Mouse (Mus musculus): ENCODE measurements at regions not wholly inside any gene's neighbourhood (a gene's known extent, or its start where the extent isn't known, plus 50 kb on each side); places are given as distances from the start of the nearest gene placed in this dataset.

DNA sequence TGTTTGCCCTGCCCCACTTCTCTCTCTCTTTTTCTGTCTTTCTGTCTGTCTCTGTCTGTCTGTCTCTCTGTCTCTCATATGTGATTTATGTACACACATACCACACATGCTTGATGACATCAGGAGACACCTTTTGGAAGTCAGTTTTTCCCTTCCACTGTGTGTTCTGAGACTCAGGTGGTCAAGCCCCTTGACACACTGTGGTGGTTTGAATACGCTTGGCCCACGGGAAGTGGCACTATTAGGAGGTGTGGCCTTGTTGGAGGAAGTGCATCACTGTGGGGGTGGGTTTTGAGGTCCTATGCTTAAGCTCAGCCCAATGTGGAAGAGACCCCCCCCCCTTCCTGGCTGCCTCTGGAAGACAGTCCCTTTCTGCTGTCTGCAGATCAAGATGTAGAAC lies 66.1 kb upstream of the Prickle1 start:
- Histone ChIP-seq H3K36me3 (ENCODE audit: control insufficient read depth, insufficient read depth, low read length) (no peaks in the 10 kb centered on the region), H3K9ac (replicated peaks; ENCODE audit: low read length) (no peak overlapping the region), H3K27ac (replicated peaks; ENCODE audit: low read depth, low read length) (no peak overlapping the region), H3K4me3 (replicated peaks; ENCODE audit: low read depth, low read length) (no peak overlapping the region), H3K4me2 (ENCODE audit: low read length) (no peak overlapping the region), H3K4me1 (ENCODE audit: control insufficient read depth, insufficient read depth, low read length) (no peaks in the 10 kb centered on the region), H3K9me3 (ENCODE audit: control insufficient read depth, low read length) (no peaks in the 10 kb centered on the region), H3K27me3 (ENCODE audit: control insufficient read depth, insufficient read depth, low read length) (no peaks in the 10 kb centered on the region)
- WGBS: 94% methylated on average over 2 of the region's 2 CpGs
- no peak for ATAC-seq (ENCODE audit: low FRiP score, low TSS enrichment)
- DNase-seq: no peak

DNA sequence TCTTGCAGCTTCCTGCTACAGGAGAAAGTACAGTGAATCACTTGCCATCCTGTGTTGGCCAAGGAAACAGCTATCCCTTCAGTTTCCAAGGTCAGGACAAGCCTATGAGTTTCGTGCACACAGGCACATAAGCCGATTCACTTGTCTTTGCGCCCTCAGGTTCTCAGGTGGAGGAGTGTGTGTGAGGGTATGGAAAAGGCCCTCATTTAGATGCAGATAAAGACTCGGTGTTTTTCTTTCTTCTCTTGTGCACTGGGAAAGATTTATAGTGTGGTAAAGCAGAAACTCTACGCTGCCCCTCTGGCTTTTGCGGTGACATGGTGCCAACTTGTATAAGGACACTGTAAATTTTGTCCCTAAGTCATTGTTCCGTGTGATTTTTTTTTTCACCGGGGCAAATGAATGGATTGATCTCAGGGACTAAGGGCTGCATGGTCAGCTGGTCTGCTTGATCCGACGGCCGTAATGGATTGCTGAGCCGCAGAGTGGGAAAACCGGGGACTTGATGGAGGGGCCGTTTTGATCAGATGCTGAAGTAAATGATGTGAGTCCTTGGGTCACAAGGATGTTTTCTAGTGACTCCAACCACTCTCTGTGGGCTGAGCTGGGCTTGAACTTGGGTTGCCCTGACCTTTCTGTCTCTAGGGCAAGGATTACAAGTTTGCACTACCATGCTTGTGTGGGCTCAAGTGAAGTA lies 65.4 kb upstream of the Prickle1 start:
- WGBS: 94% methylated on average over 14 of the region's 14 CpGs
- H3K27me3 ChIP-seq (ENCODE audit: control insufficient read depth, insufficient read depth, low read length): no peaks in the 10 kb centered on the region
- no peak for ATAC-seq (ENCODE audit: low FRiP score, low TSS enrichment)
- H3K4me3 ChIP-seq (replicated peaks; ENCODE audit: low read depth, low read length): no peak overlapping the region
- no peaks in the 10 kb centered on the region for H3K4me1 ChIP-seq (ENCODE audit: control insufficient read depth, insufficient read depth, low read length)
- no peaks in the 10 kb centered on the region for H3K36me3 ChIP-seq (ENCODE audit: control insufficient read depth, insufficient read depth, low read length)
- no peaks in the 10 kb centered on the region for H3K9me3 ChIP-seq (ENCODE audit: control insufficient read depth, low read length)
- H3K4me2 ChIP-seq (ENCODE audit: low read length): no peak overlapping the region
- no peak overlapping the region for H3K27ac ChIP-seq (replicated peaks; ENCODE audit: low read depth, low read length)
- DNase-seq: no peak
- H3K9ac ChIP-seq (replicated peaks; ENCODE audit: low read length): no peak overlapping the region

DNA sequence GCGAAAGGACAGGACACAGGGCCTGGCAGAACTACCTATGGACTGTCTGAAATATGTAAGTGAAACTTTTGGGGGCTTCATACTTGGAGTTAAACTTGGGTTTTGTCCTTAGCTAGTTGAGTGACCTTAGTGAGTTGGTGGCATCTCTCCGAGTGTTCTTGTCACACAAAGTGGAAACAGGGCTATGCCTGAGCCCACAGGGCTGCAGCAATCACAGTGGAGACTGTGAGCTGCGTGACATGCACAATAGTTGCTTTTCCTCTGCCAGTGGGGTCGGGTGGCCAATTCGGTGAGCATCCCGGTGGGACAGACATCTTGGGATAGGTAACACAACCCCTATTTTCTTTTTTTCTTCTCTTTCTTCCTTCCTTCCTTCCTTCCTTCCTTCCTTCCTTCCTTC lies 61.5 kb upstream of the Prickle1 start:
- 0 out of 2 replicates have a peak, but pooled peaks cover 2% of the 10 kb centered on the region for H3K9me3 ChIP-seq (ENCODE audit: control insufficient read depth, low read length)
- H3K27me3 ChIP-seq (ENCODE audit: control insufficient read depth, insufficient read depth, low read length): no peaks in the 10 kb centered on the region
- 92% methylated on average over 6 of the region's 6 CpGs for WGBS
- H3K4me1 ChIP-seq (ENCODE audit: control insufficient read depth, insufficient read depth, low read length): no peaks in the 10 kb centered on the region
- H3K27ac ChIP-seq (replicated peaks; ENCODE audit: low read depth, low read length): no peak overlapping the region
- ATAC-seq (ENCODE audit: low FRiP score, low TSS enrichment) (no peak), DNase-seq (no peak)
- H3K4me3 ChIP-seq (replicated peaks; ENCODE audit: low read depth, low read length): no peak overlapping the region
- no peak overlapping the region for H3K9ac ChIP-seq (replicated peaks; ENCODE audit: low read length)
- H3K36me3 ChIP-seq (ENCODE audit: control insufficient read depth, insufficient read depth, low read length): no peaks in the 10 kb centered on the region
- no peak overlapping the region for H3K4me2 ChIP-seq (ENCODE audit: low read length)

DNA sequence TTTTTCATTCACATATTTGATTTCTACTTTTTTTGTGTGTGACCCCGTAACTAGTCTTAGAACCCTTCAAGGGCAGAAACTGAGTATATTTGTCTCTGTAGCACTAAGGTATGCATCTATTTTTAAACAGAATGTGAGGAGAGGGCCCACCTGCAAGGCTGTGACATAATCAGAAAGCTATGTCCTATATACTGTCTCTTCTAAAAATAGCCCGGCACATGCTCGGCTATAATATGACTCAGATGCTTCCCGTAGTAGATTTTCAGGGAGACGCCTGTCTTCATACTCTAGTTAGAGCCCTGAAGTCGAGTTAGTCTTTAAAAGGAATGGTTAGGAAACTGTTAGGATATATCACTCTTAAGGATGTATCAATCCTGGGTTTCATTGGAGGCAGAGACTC lies 61.0 kb upstream of the Prickle1 start:
- no peak overlapping the region for H3K4me2 ChIP-seq (ENCODE audit: low read length)
- no peak for ATAC-seq (ENCODE audit: low FRiP score, low TSS enrichment)
- H3K4me3 ChIP-seq (replicated peaks; ENCODE audit: low read depth, low read length): no peak overlapping the region

DNA sequence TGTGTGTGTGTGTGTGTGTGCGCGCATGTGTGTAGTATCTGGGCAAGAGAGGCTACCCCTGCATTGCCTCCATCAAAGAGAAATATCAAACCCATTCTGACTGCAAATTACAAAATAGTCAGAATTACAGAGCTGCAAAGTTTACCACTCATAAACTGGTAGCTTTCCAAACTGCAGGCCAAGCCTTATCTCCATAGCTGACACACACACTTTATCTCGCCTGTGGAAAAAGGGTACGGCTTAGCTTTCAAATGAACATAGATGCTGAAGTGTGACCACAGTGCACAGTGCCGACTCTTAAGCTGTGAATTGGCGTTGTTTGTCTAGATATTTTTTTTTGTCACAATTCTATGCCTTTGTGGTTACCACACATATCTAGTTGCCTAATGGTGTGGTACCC lies 60.1 kb upstream of the Prickle1 start:
- no peaks in the 10 kb centered on the region for H3K36me3 ChIP-seq (ENCODE audit: control insufficient read depth, insufficient read depth, low read length)
- no peaks in the 10 kb centered on the region for H3K27me3 ChIP-seq (ENCODE audit: control insufficient read depth, insufficient read depth, low read length)
- ATAC-seq (ENCODE audit: low FRiP score, low TSS enrichment) (no peak), DNase-seq (no peak)
- no peak overlapping the region for H3K4me2 ChIP-seq (ENCODE audit: low read length)
- no peak overlapping the region for H3K27ac ChIP-seq (replicated peaks; ENCODE audit: low read depth, low read length)
- 96% methylated on average over 6 of the region's 6 CpGs for WGBS
- no peaks in the 10 kb centered on the region for H3K4me1 ChIP-seq (ENCODE audit: control insufficient read depth, insufficient read depth, low read length)
- H3K9me3 ChIP-seq (ENCODE audit: control insufficient read depth, low read length): 0 out of 2 replicates have a peak, but pooled peaks cover 2% of the 10 kb centered on the region
- no peak overlapping the region for H3K9ac ChIP-seq (replicated peaks; ENCODE audit: low read length)
- no peak overlapping the region for H3K4me3 ChIP-seq (replicated peaks; ENCODE audit: low read depth, low read length)

More for the DNA sequence above, 61.0 kb upstream of the Prickle1 start:
- no peak for DNase-seq
- Histone ChIP-seq H3K9me3 (ENCODE audit: control insufficient read depth, low read length) (0 out of 2 replicates have a peak, but pooled peaks cover 2% of the 10 kb centered on the region), H3K9ac (replicated peaks; ENCODE audit: low read length) (no peak overlapping the region), H3K27ac (replicated peaks; ENCODE audit: low read depth, low read length) (no peak overlapping the region), H3K36me3 (ENCODE audit: control insufficient read depth, insufficient read depth, low read length) (no peaks in the 10 kb centered on the region), H3K4me1 (ENCODE audit: control insufficient read depth, insufficient read depth, low read length) (no peaks in the 10 kb centered on the region), H3K27me3 (ENCODE audit: control insufficient read depth, insufficient read depth, low read length) (no peaks in the 10 kb centered on the region)
- 86% methylated on average over 6 of the region's 6 CpGs for WGBS

DNA sequence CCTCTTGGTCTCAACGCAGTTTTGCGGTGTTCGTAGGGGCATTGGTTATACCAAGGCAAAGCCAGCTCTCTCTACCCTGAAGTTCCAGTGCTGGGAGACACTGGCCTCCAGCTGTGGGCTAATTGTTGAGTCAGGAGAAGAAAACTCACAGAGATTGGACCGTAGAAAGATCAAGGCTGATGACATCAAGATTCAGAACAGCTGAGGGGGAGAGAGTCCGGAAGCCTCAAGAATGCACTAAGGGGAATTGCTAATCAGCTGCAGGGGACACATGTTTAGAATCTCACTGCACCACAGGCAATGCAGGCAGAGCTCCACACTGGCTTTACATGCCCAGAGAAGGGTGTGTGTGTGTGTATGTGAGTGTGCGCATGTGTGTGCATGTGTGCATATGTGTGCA lies 59.6 kb upstream of the Prickle1 start:
- Histone ChIP-seq H3K9me3 (ENCODE audit: control insufficient read depth, low read length) (0 out of 2 replicates have a peak, but pooled peaks cover 2% of the 10 kb centered on the region), H3K4me3 (replicated peaks; ENCODE audit: low read depth, low read length) (no peak overlapping the region), H3K27ac (replicated peaks; ENCODE audit: low read depth, low read length) (no peak overlapping the region), H3K27me3 (ENCODE audit: control insufficient read depth, insufficient read depth, low read length) (no peaks in the 10 kb centered on the region), H3K36me3 (ENCODE audit: control insufficient read depth, insufficient read depth, low read length) (no peaks in the 10 kb centered on the region), H3K4me1 (ENCODE audit: control insufficient read depth, insufficient read depth, low read length) (no peaks in the 10 kb centered on the region), H3K4me2 (ENCODE audit: low read length) (no peak overlapping the region), H3K9ac (replicated peaks; ENCODE audit: low read length) (no peak overlapping the region)
- ATAC-seq (ENCODE audit: low FRiP score, low TSS enrichment) (no peak), DNase-seq (no peak)
- WGBS: 91% methylated on average over 6 of the region's 6 CpGs

DNA sequence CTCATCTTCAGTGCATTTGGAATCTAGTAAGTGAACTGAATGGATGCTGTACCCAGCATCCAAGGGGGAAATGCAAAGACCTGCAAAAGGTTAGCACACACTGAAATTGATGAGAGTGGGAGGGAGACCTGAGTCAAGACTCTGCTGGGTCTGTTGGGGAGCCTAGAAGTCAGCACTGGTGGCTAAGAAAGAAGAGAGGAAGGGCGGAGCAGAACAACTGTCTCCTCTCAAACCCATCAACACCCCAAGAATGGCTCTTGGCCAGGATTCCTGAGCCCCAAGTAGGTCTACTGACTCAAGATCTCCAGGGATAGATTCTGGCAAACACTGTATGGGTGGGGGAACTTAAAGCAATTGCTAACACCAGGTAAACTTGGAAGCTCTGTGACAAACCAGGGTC lies 57.7 kb upstream of the Prickle1 start:
- WGBS: 95% methylated on average over 1 of the region's 1 CpGs
- no peak overlapping the region for H3K4me2 ChIP-seq (ENCODE audit: low read length)
- no peak for DNase-seq
- H3K4me1 ChIP-seq (ENCODE audit: control insufficient read depth, insufficient read depth, low read length): no peaks in the 10 kb centered on the region
- 0 out of 2 replicates have a peak, but pooled peaks cover 2% of the 10 kb centered on the region for H3K9me3 ChIP-seq (ENCODE audit: control insufficient read depth, low read length)
- no peaks in the 10 kb centered on the region for H3K36me3 ChIP-seq (ENCODE audit: control insufficient read depth, insufficient read depth, low read length)
- H3K4me3 ChIP-seq (replicated peaks; ENCODE audit: low read depth, low read length): no peak overlapping the region
- no peak overlapping the region for H3K27ac ChIP-seq (replicated peaks; ENCODE audit: low read depth, low read length)
- no peak overlapping the region for H3K9ac ChIP-seq (replicated peaks; ENCODE audit: low read length)
- no peak for ATAC-seq (ENCODE audit: low FRiP score, low TSS enrichment)
- H3K27me3 ChIP-seq (ENCODE audit: control insufficient read depth, insufficient read depth, low read length): no peaks in the 10 kb centered on the region

DNA sequence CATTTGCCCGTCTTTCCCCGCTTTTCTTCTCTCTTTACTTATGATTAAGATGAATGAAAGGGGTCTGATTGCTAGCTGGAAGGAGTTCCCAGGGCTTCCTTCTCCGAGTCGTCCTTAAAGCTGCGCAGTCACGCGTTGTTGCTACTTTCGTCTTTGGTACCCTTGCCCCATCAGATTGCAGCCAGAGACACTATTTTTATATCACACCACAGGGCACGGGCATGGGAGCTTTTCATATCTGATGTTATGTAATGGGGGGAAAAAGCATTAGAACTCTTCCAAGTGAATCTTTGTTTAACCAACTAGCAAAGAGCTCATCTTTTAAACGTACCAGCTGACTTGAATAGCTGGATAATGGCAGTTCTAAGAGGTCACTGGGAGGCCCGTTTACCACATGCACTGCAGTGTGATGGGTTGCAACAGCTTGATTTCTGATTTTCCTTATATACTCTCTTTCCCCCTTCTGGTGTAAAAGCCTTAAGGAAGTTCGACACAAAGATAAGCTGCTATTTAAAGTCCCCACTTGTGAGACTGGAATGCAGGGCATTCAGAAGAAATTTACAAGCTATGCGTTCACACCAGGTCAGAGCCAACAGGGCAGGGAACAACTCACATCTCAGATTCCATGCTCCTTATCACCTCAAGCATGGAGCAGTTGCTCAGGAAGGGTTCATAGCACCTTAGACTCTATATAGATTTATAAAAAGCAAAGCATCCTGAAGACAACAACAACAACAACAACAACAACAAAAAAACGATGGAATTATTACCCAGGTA lies 55.5 kb upstream of the Prickle1 start:
- no peak for ATAC-seq (ENCODE audit: low FRiP score, low TSS enrichment)
- no peak overlapping the region for H3K4me2 ChIP-seq (ENCODE audit: low read length)
- WGBS: 82% methylated on average over 14 of the region's 14 CpGs
- no peaks in the 10 kb centered on the region for H3K27me3 ChIP-seq (ENCODE audit: control insufficient read depth, insufficient read depth, low read length)
- no peaks in the 10 kb centered on the region for H3K36me3 ChIP-seq (ENCODE audit: control insufficient read depth, insufficient read depth, low read length)
- H3K4me1 ChIP-seq (ENCODE audit: control insufficient read depth, insufficient read depth, low read length): no peaks in the 10 kb centered on the region
- H3K9ac ChIP-seq (replicated peaks; ENCODE audit: low read length): no peak overlapping the region
- no peak overlapping the region for H3K27ac ChIP-seq (replicated peaks; ENCODE audit: low read depth, low read length)
- 0 out of 2 replicates have a peak, but pooled peaks cover 2% of the 10 kb centered on the region for H3K9me3 ChIP-seq (ENCODE audit: control insufficient read depth, low read length)
- no peak for DNase-seq
- no peak overlapping the region for H3K4me3 ChIP-seq (replicated peaks; ENCODE audit: low read depth, low read length)
